Mouse (Mus musculus) kidney, postnatal 0 days (tissue): Measurements from ENCODE around the gene Dse. TPM values are rescaled to one million over a fixed set of nuclear protein-coding genes. Genes with fewer than 3 reads are reported as not detected.

Source experiments
- ATAC-seq: fragments of 200-750 bp; cut with Nextera tagmentation; replicated peaks from 2 replicates; pipeline ENCODE4 v1.8.0; 2017; ENCODE audit warnings: low read depth, moderate number of reproducible peaks, moderate TSS enrichment, moderate library complexity; ENCODE audit not compliant: low FRiP score
- DNase-seq: peaks from one replicate; pipeline ENCODE4 v3.0.0-alpha.2; 2016; ENCODE audit warnings: low spot score
- H3K27ac ChIP-seq: fragments of 300-500 bp; sonication (generic); 2 replicates; pipeline ENCODE4 v1.5.1; 2014; ENCODE audit warnings: mild to moderate bottlenecking
- H3K27me3 ChIP-seq: fragments of 300-500 bp; sonication (generic); 2 replicates; pipeline ENCODE4 v1.6.1; 2014; ENCODE audit warnings: low read length, mixed read lengths; ENCODE audit not compliant: insufficient read depth
- H3K36me3 ChIP-seq: fragments of 300-500 bp; sonication (generic); 2 replicates; pipeline ENCODE4 v1.6.1; 2014; ENCODE audit warnings: low read length, mixed read lengths; ENCODE audit not compliant: insufficient read depth
- H3K4me1 ChIP-seq: fragments of 300-500 bp; sonication (generic); replicated peaks from 2 replicates; pipeline ENCODE4 v1.6.1; 2014; ENCODE audit warnings: antibody characterized with exemption, low read length, mixed read lengths; ENCODE audit not compliant: insufficient read depth
- H3K4me2 ChIP-seq: fragments of 300-500 bp; sonication (generic); 2 replicates; pipeline ENCODE4 v1.6.1; 2014; ENCODE audit warnings: mild to moderate bottlenecking, low read length, moderate library complexity, mixed read lengths
- H3K4me3 ChIP-seq: fragments of 300-500 bp; sonication (generic); replicated peaks from 2 replicates; pipeline ENCODE4 v1.5.1; 2014; ENCODE audit warnings: low read depth, low read length
- H3K9ac ChIP-seq: fragments of 300-500 bp; sonication (generic); 2 replicates; pipeline ENCODE4 v1.6.1; 2014; ENCODE audit warnings: low read depth, low read length
- H3K9me3 ChIP-seq: fragments of 300-500 bp; sonication (generic); replicated peaks from 2 replicates; pipeline ENCODE4 v1.6.1; 2016; ENCODE audit warnings: low read length, inconsistent platforms, mixed read lengths
- CTCF ChIP-seq: IDR thresholded peaks from 2 replicates; pipeline ENCODE4 v1.5.1; 2016; ENCODE audit warnings: antibody characterized with exemption, low read depth, mild to moderate bottlenecking, moderate library complexity
- WGBS: fragments of 180-500 bp; shearing (Covaris S2); extraction: QIAGEN DNeasy Blood & Tissue Kit; methylation state at CpG from one replicate; pipeline ENCODE4 v1.1.7; 2014; 5-methylcytosine and 5-hydroxymethylcytosine counted together
- polyA plus RNA-seq: library from polyadenylated mRNA; unstranded; fragments of >200 nt; fragmentation: Nextera tagmentation; extraction: Ambion mirVana; gene quantifications from 2 replicates; pipeline ENCODE4 v1.2.1, GENCODE M21; 2015

Gene Dse
- polyA plus RNA-seq, 1 experiment from 2014 or later, result 17.4 TPM

GRCm38 (mm10) chr10:34155796-34156554 is 51.5 kb downstream of the Dse start:
- no peaks in the 10 kb centered on the region for H3K27me3 ChIP-seq
- WGBS, result 39% methylated on average over 12 of the region's 12 CpGs
- no peaks in the 10 kb centered on the region for H3K4me1 ChIP-seq
- H3K9ac ChIP-seq, result no peak overlapping the region
- H3K9me3 ChIP-seq, result no peaks in the 10 kb centered on the region
- TF ChIP-seq CTCF, result no peak
- H3K36me3 ChIP-seq, result no peaks in the 10 kb centered on the region
- no peak overlapping the region for H3K4me2 ChIP-seq
- H3K4me3 ChIP-seq, result no peak overlapping the region
- H3K27ac ChIP-seq, result no peak overlapping the region
- ATAC-seq (peak; percentile 66), DNase-seq (peak; percentile 77)

GRCm38 (mm10) chr10:34151827-34152226 is 55.7 kb downstream of the Dse start:
- H3K4me2 ChIP-seq, result no peak overlapping the region
- DNase-seq, result peak; percentile 62
- H3K36me3 ChIP-seq, result no peaks in the 10 kb centered on the region
- H3K9me3 ChIP-seq, result no peaks in the 10 kb centered on the region
- TF ChIP-seq CTCF, result peak; percentile 55
- H3K4me3 ChIP-seq, result no peak overlapping the region
- H3K4me1 ChIP-seq, result no peaks in the 10 kb centered on the region
- no peak for ATAC-seq
- WGBS, result 66% methylated on average over 3 of the region's 3 CpGs
- H3K27ac ChIP-seq, result no peak overlapping the region
- H3K27me3 ChIP-seq, result no peaks in the 10 kb centered on the region
- no peak overlapping the region for H3K9ac ChIP-seq

GRCm38 (mm10) chr10:34150454-34150853 is 57.1 kb downstream of the Dse start:
- no peaks in the 10 kb centered on the region for H3K36me3 ChIP-seq
- WGBS, result 18% methylated on average over 6 of the region's 6 CpGs
- H3K4me2 ChIP-seq, result no peak overlapping the region
- H3K27me3 ChIP-seq, result no peaks in the 10 kb centered on the region
- H3K4me3 ChIP-seq, result no peak overlapping the region
- H3K9ac ChIP-seq, result no peak overlapping the region
- H3K27ac ChIP-seq, result no peak overlapping the region
- no peaks in the 10 kb centered on the region for H3K4me1 ChIP-seq
- DNase-seq (peak; percentile 87), ATAC-seq (no peak)
- H3K9me3 ChIP-seq, result no peaks in the 10 kb centered on the region
- no peak for TF ChIP-seq CTCF

GRCm38 (mm10) chr10:34149772-34150171 is 57.7 kb downstream of the Dse start:
- no peak for TF ChIP-seq CTCF
- Histone ChIP-seq H3K36me3 (no peaks in the 10 kb centered on the region), H3K4me2 (no peak overlapping the region), H3K27me3 (no peaks in the 10 kb centered on the region), H3K4me1 (no peaks in the 10 kb centered on the region), H3K4me3 (no peak overlapping the region), H3K9ac (no peak overlapping the region), H3K27ac (no peak overlapping the region), H3K9me3 (no peaks in the 10 kb centered on the region)
- ATAC-seq (peak; percentile 21; the same call in 1 of the 2 replicates), DNase-seq (peak; percentile 68)
- WGBS, result 38% methylated on average over 3 of the region's 3 CpGs

- TF ChIP-seq CTCF, result no peak
- Histone ChIP-seq H3K27me3 (no peaks in the 10 kb centered on the region), H3K9me3 (no peaks in the 10 kb centered on the region; the same call in 1 of the 2 replicates), H3K4me1 (no peaks in the 10 kb centered on the region), H3K36me3 (no peaks in the 10 kb centered on the region), H3K4me2 (no peak overlapping the region), H3K9ac (no peak overlapping the region), H3K27ac (no peak overlapping the region), H3K4me3 (no peak overlapping the region)
- no peak for ATAC-seq
- DNase-seq, result no peak
- 83% methylated on average over 2 of the region's 2 CpGs for WGBS
Measured at GRCm38 (mm10) chr10:34141693-34142092, 65.8 kb downstream of the Dse start.

- no peak overlapping the region for H3K4me3 ChIP-seq
- H3K4me2 ChIP-seq, result no peak overlapping the region
- H3K36me3 ChIP-seq, result no peaks in the 10 kb centered on the region
- H3K9ac ChIP-seq, result no peak overlapping the region
- 77% methylated on average over 4 of the region's 4 CpGs for WGBS
- no peaks in the 10 kb centered on the region for H3K4me1 ChIP-seq
- no peaks in the 10 kb centered on the region; the same call in 1 of the 2 replicates for H3K9me3 ChIP-seq
- ATAC-seq, result no peak
- no peaks in the 10 kb centered on the region for H3K27me3 ChIP-seq
- no peak for TF ChIP-seq CTCF
- no peak overlapping the region for H3K27ac ChIP-seq
- DNase-seq, result no peak
Measured at GRCm38 (mm10) chr10:34139768-34140167, 67.7 kb downstream of the Dse start.
